Mouse (Mus musculus): ENCODE data around the gene Tbc1d7. TPM values are rescaled to one million over a fixed set of nuclear protein-coding genes. Genes with fewer than 3 reads are reported as not detected.

Tbc1d7 gene
- polyA plus RNA-seq (2012; ENCODE audit: insufficient read depth, insufficient read length, low replicate concordance, missing spikeins): not detected in 2 replicates

GRCm38 (mm10) chr13:43171020-43171710 is at the start of gene Tbc1d7:
Gene Tbc1d7, minus strand, starts transcription at chr13:43171501.
- WGBS: under 1% methylated on average over 48 of the region's 48 CpGs
- TF ChIP-seq POLR2A (IDR thresholded peaks at IDR 0.05; ENCODE audit: insufficient read depth, low read depth, low read length) (peak; percentile 88), CTCF (IDR thresholded peaks at IDR 0.05; ENCODE audit: insufficient read depth, low read depth, low read length) (0 out of 2 replicates have a peak, but pooled peaks have one; percentile 7)
- peak within 1 kb of the TSS; percentile 85 for H3K27ac ChIP-seq (ENCODE audit: insufficient read depth, low read depth, low read length)

GRCm38 (mm10) chr13:43220635-43221034 is 49.3 kb upstream of the Tbc1d7 start:
- Histone ChIP-seq H3K4me1 (ENCODE audit: control insufficient read depth, insufficient read depth, low read length) (peaks cover 19% of the 10 kb centered on the region), H3K4me3 (ENCODE audit: insufficient read depth, low read depth, low read length) (no peak overlapping the region), H3K27ac (ENCODE audit: insufficient read depth, low read depth, low read length) (no peak overlapping the region)
- TF ChIP-seq CTCF (IDR thresholded peaks at IDR 0.05; ENCODE audit: insufficient read depth, low read depth, low read length) (no peak), POLR2A (IDR thresholded peaks at IDR 0.05; ENCODE audit: insufficient read depth, low read depth, low read length) (no peak)
- WGBS: 93% methylated on average over 1 of the region's 1 CpGs

More at GRCm38 (mm10) chr13:43171020-43171710, at the start of gene Tbc1d7:
- Histone ChIP-seq H3K4me3 (ENCODE audit: insufficient read depth, low read depth, low read length) (peak within 1 kb of the TSS; percentile 98), H3K4me1 (ENCODE audit: control insufficient read depth, insufficient read depth, low read length) (no peaks in the 10 kb centered on the region)

GRCm38 (mm10) chr13:43218764-43219163 is 47.5 kb upstream of the Tbc1d7 start:
- 70% methylated on average over 4 of the region's 4 CpGs for WGBS
- Histone ChIP-seq H3K4me1 (ENCODE audit: control insufficient read depth, insufficient read depth, low read length) (peaks cover 22% of the 10 kb centered on the region), H3K27ac (ENCODE audit: insufficient read depth, low read depth, low read length) (no peak overlapping the region), H3K4me3 (ENCODE audit: insufficient read depth, low read depth, low read length) (no peak overlapping the region)
- TF ChIP-seq POLR2A (IDR thresholded peaks at IDR 0.05; ENCODE audit: insufficient read depth, low read depth, low read length) (no peak), CTCF (IDR thresholded peaks at IDR 0.05; ENCODE audit: insufficient read depth, low read depth, low read length) (no peak)

- no peak overlapping the region for H3K4me3 ChIP-seq (ENCODE audit: insufficient read depth, low read depth, low read length)
- TF ChIP-seq POLR2A (IDR thresholded peaks at IDR 0.05; ENCODE audit: insufficient read depth, low read depth, low read length) (no peak), CTCF (IDR thresholded peaks at IDR 0.05; ENCODE audit: insufficient read depth, low read depth, low read length) (no peak)
- H3K4me1 ChIP-seq (ENCODE audit: control insufficient read depth, insufficient read depth, low read length): peaks cover 22% of the 10 kb centered on the region
- no peak overlapping the region for H3K27ac ChIP-seq (ENCODE audit: insufficient read depth, low read depth, low read length)
- WGBS: 68% methylated on average over 4 of the region's 4 CpGs
Measured at GRCm38 (mm10) chr13:43218284-43218683, 47.0 kb upstream of the Tbc1d7 start.

GRCm38 (mm10) chr13:43217686-43218085 is 46.4 kb upstream of the Tbc1d7 start:
- 82% methylated on average over 4 of the region's 4 CpGs for WGBS
- TF ChIP-seq CTCF (IDR thresholded peaks at IDR 0.05; ENCODE audit: insufficient read depth, low read depth, low read length) (no peak), POLR2A (IDR thresholded peaks at IDR 0.05; ENCODE audit: insufficient read depth, low read depth, low read length) (no peak)
- H3K4me1 ChIP-seq (ENCODE audit: control insufficient read depth, insufficient read depth, low read length): peaks cover 22% of the 10 kb centered on the region
- H3K27ac ChIP-seq (ENCODE audit: insufficient read depth, low read depth, low read length): no peak overlapping the region
- no peak overlapping the region for H3K4me3 ChIP-seq (ENCODE audit: insufficient read depth, low read depth, low read length)

- TF ChIP-seq POLR2A (IDR thresholded peaks at IDR 0.05; ENCODE audit: insufficient read depth, low read depth, low read length): no peak
- no peak for TF ChIP-seq CTCF (IDR thresholded peaks at IDR 0.05; ENCODE audit: insufficient read depth, low read depth, low read length)
- H3K27ac ChIP-seq (ENCODE audit: insufficient read depth, low read depth, low read length): no peak overlapping the region
- no peak overlapping the region for H3K4me3 ChIP-seq (ENCODE audit: insufficient read depth, low read depth, low read length)
- peaks cover 25% of the 10 kb centered on the region for H3K4me1 ChIP-seq (ENCODE audit: control insufficient read depth, insufficient read depth, low read length)
- WGBS: 67% methylated on average over 8 of the region's 8 CpGs
Measured at GRCm38 (mm10) chr13:43217059-43217458, 45.8 kb upstream of the Tbc1d7 start.

GRCm38 (mm10) chr13:43215994-43216706 is 44.8 kb upstream of the Tbc1d7 start:
- TF ChIP-seq CTCF (IDR thresholded peaks at IDR 0.05; ENCODE audit: insufficient read depth, low read depth, low read length): no peak
- TF ChIP-seq POLR2A (IDR thresholded peaks at IDR 0.05; ENCODE audit: insufficient read depth, low read depth, low read length): no peak
- 85% methylated on average over 9 of the region's 9 CpGs for WGBS
- H3K27ac ChIP-seq (ENCODE audit: insufficient read depth, low read depth, low read length): peak overlapping the region; percentile 47
- H3K4me1 ChIP-seq (ENCODE audit: control insufficient read depth, insufficient read depth, low read length): peaks cover 27% of the 10 kb centered on the region
- no peak overlapping the region for H3K4me3 ChIP-seq (ENCODE audit: insufficient read depth, low read depth, low read length)

GRCm38 (mm10) chr13:43215144-43215993 is 44.1 kb upstream of the Tbc1d7 start:
- no peak overlapping the region for H3K27ac ChIP-seq (ENCODE audit: insufficient read depth, low read depth, low read length)
- WGBS: 28% methylated on average over 19 of the region's 19 CpGs
- no peak overlapping the region for H3K4me3 ChIP-seq (ENCODE audit: insufficient read depth, low read depth, low read length)

More at GRCm38 (mm10) chr13:43215144-43215993, 44.1 kb upstream of the Tbc1d7 start:
- TF ChIP-seq POLR2A (IDR thresholded peaks at IDR 0.05; ENCODE audit: insufficient read depth, low read depth, low read length) (no peak), CTCF (IDR thresholded peaks at IDR 0.05; ENCODE audit: insufficient read depth, low read depth, low read length) (no peak)
- peaks cover 32% of the 10 kb centered on the region for H3K4me1 ChIP-seq (ENCODE audit: control insufficient read depth, insufficient read depth, low read length)

Measured in olfactory bulb, adult 2 months (tissue).